Mouse (Mus musculus): ENCODE data around the gene Gm10392. TPM values are rescaled to one million over a fixed set of nuclear protein-coding genes. Genes with fewer than 3 reads are reported as not detected.
A peak's percentile ranks its signal among the peaks of the same experiment; 100 is the strongest.

Gene Gm10392
- polyA plus RNA-seq, 1 experiment from 2014 or later = 0.13 TPM

- WGBS = 83% methylated on average over 14 of the region's 14 CpGs
- no peak for ATAC-seq (replicated peaks; ENCODE audit: insufficient number of reproducible peaks, insufficient read depth, low FRiP score, low read depth)
Observed at GRCm38 (mm10) chr11:77506273-77506672, 12.7 kb downstream of the Gm10392 start.

DNA sequence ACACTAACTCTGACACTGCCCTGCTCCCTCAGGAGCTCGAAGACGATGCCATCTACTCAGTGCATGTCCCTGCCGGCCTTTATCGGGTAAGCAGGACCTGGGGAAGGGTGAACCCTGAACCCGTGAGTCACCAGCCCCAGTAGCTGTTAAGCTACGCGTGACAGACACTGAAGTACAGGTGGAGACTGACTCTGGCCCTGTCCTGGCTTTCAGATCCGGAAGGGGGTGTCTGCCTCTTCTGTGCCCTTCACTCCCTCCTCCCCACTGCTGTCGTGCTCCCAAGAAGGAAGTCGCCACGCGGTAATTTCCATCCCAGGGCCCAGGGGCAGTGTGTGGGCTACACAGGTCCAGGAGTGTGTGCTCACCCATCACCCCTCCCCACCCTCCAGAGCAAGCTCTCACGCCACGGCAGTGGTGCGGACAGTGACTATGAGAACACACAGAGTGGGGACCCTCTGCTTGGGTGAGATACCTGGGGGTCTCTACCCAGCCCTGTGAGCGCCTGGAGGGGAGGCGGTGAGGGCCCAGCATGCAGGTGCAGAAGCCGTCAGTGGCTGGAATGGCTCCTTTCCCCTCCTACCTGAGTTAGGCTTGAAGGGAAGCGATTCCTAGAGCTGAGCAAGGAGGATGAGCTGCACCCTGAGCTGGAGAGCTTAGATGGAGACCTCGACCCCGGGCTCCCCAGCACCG is 13.6 kb downstream of the Gm10392 start:
- WGBS = 86% methylated on average over 22 of the region's 22 CpGs
- peaks cover 48% of the 10 kb centered on the region for H3K36me3 ChIP-seq

More at GRCm38 (mm10) chr11:77506273-77506672, 12.7 kb downstream of the Gm10392 start:
- Histone ChIP-seq H3K4me1 (replicated peaks) (peaks cover 21% of the 10 kb centered on the region), H3K9me3 (replicated peaks) (no peaks in the 10 kb centered on the region), H3K9ac (no peak overlapping the region), H3K4me3 (no peak overlapping the region), H3K36me3 (peaks cover 40% of the 10 kb centered on the region), H3K4me2 (no peak overlapping the region), H3K27me3 (no peaks in the 10 kb centered on the region), H3K27ac (no peak overlapping the region)

GRCm38 (mm10) chr11:77504377-77504776 is 14.6 kb downstream of the Gm10392 start:
- Histone ChIP-seq H3K4me2 (no peak overlapping the region), H3K4me3 (no peak overlapping the region), H3K27me3 (no peaks in the 10 kb centered on the region), H3K4me1 (replicated peaks) (peaks cover 30% of the 10 kb centered on the region), H3K36me3 (peaks cover 59% of the 10 kb centered on the region), H3K9me3 (replicated peaks) (no peaks in the 10 kb centered on the region), H3K27ac (no peak overlapping the region), H3K9ac (no peak overlapping the region)
- WGBS = 93% methylated on average over 19 of the region's 19 CpGs
- no peak for ATAC-seq (replicated peaks; ENCODE audit: insufficient number of reproducible peaks, insufficient read depth, low FRiP score, low read depth)

More for the DNA sequence above, 13.6 kb downstream of the Gm10392 start:
- H3K4me3 ChIP-seq = no peak overlapping the region
- peaks cover 30% of the 10 kb centered on the region for H3K4me1 ChIP-seq (replicated peaks)
- ATAC-seq (replicated peaks; ENCODE audit: insufficient number of reproducible peaks, insufficient read depth, low FRiP score, low read depth) = no peak
- no peak overlapping the region for H3K4me2 ChIP-seq
- no peaks in the 10 kb centered on the region for H3K27me3 ChIP-seq
- no peaks in the 10 kb centered on the region for H3K9me3 ChIP-seq (replicated peaks)
- no peak overlapping the region for H3K9ac ChIP-seq
- H3K27ac ChIP-seq = no peak overlapping the region

GRCm38 (mm10) chr11:77503511-77503910 is 15.5 kb downstream of the Gm10392 start:
- peaks cover 61% of the 10 kb centered on the region for H3K36me3 ChIP-seq
- H3K4me3 ChIP-seq = no peak overlapping the region
- no peak overlapping the region for H3K9ac ChIP-seq
- no peak overlapping the region; the same call in 1 of the 2 replicates for H3K27ac ChIP-seq
- no peak overlapping the region for H3K4me2 ChIP-seq
- 66% methylated on average over 3 of the region's 3 CpGs for WGBS
- H3K27me3 ChIP-seq = no peaks in the 10 kb centered on the region
- ATAC-seq (replicated peaks; ENCODE audit: insufficient number of reproducible peaks, insufficient read depth, low FRiP score, low read depth) = no peak
- H3K9me3 ChIP-seq (replicated peaks) = no peaks in the 10 kb centered on the region
- H3K4me1 ChIP-seq (replicated peaks) = peaks cover 29% of the 10 kb centered on the region

- Histone ChIP-seq H3K9me3 (replicated peaks) (no peaks in the 10 kb centered on the region), H3K4me1 (replicated peaks) (peaks cover 36% of the 10 kb centered on the region), H3K27ac (peak overlapping the region; percentile 13; the same call in 1 of the 2 replicates), H3K36me3 (peaks cover 61% of the 10 kb centered on the region), H3K4me2 (no peak overlapping the region), H3K27me3 (no peaks in the 10 kb centered on the region), H3K9ac (no peak overlapping the region), H3K4me3 (no peak overlapping the region)
- 73% methylated on average over 6 of the region's 6 CpGs for WGBS
- ATAC-seq (replicated peaks; ENCODE audit: insufficient number of reproducible peaks, insufficient read depth, low FRiP score, low read depth) = no peak
Observed at GRCm38 (mm10) chr11:77502481-77502880, 16.5 kb downstream of the Gm10392 start.

GRCm38 (mm10) chr11:77501971-77502370 is 17.0 kb downstream of the Gm10392 start:
- Histone ChIP-seq H3K9ac (no peak overlapping the region), H3K9me3 (replicated peaks) (no peaks in the 10 kb centered on the region), H3K4me1 (replicated peaks) (peaks cover 41% of the 10 kb centered on the region), H3K27ac (no peak overlapping the region), H3K36me3 (peaks cover 57% of the 10 kb centered on the region), H3K4me2 (no peak overlapping the region), H3K27me3 (no peaks in the 10 kb centered on the region), H3K4me3 (no peak overlapping the region)
- 92% methylated on average over 4 of the region's 4 CpGs for WGBS
- no peak for ATAC-seq (replicated peaks; ENCODE audit: insufficient number of reproducible peaks, insufficient read depth, low FRiP score, low read depth)

- Histone ChIP-seq H3K4me2 (no peak overlapping the region), H3K27me3 (no peaks in the 10 kb centered on the region), H3K27ac (0 out of 2 replicates have a peak overlapping the region, but pooled peaks have one; percentile 5), H3K9me3 (replicated peaks) (no peaks in the 10 kb centered on the region), H3K4me3 (no peak overlapping the region), H3K4me1 (replicated peaks) (peaks cover 44% of the 10 kb centered on the region), H3K36me3 (peaks cover 51% of the 10 kb centered on the region), H3K9ac (no peak overlapping the region)
- 19% methylated on average over 5 of the region's 5 CpGs for WGBS
- no peak for ATAC-seq (replicated peaks; ENCODE audit: insufficient number of reproducible peaks, insufficient read depth, low FRiP score, low read depth)
Observed at GRCm38 (mm10) chr11:77501392-77501791, 17.6 kb downstream of the Gm10392 start.

GRCm38 (mm10) chr11:77500361-77501325 is 18.4 kb downstream of the Gm10392 start:
- no peak for ATAC-seq (replicated peaks; ENCODE audit: insufficient number of reproducible peaks, insufficient read depth, low FRiP score, low read depth)
- Histone ChIP-seq H3K9ac (no peak overlapping the region), H3K4me1 (replicated peaks) (peaks cover 52% of the 10 kb centered on the region), H3K4me3 (no peak overlapping the region), H3K36me3 (peaks cover 44% of the 10 kb centered on the region), H3K9me3 (replicated peaks) (no peaks in the 10 kb centered on the region), H3K27me3 (no peaks in the 10 kb centered on the region), H3K4me2 (no peak overlapping the region), H3K27ac (0 out of 2 replicates have a peak overlapping the region, but pooled peaks have one; percentile 5)
- WGBS = 87% methylated on average over 17 of the region's 17 CpGs

DNA sequence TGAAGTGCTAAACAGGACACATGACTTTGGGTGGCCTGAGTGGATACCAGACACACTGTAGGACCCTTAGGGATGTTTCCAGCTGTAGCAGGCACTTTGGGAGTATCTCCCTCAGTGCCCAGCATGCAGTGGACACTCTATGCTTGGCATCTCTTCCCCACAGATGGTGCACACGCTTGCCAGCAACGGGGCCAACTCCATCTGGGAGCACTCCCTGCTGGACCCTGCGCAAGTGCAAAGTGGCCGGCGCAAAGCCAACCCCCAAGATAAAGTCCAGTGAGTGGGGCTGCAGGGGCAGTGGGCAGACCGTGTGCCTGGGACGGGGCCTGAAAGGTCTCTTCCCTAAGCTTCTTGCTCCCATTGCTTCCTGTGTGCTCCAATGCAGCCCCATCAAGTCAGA is 19.6 kb downstream of the Gm10392 start:
- H3K4me1 ChIP-seq (replicated peaks) = peaks cover 64% of the 10 kb centered on the region
- no peak overlapping the region for H3K4me2 ChIP-seq
- no peak overlapping the region for H3K27ac ChIP-seq
- H3K9ac ChIP-seq = no peak overlapping the region
- no peaks in the 10 kb centered on the region for H3K9me3 ChIP-seq (replicated peaks)
- peaks cover 32% of the 10 kb centered on the region for H3K36me3 ChIP-seq
- no peaks in the 10 kb centered on the region for H3K27me3 ChIP-seq
- no peak overlapping the region for H3K4me3 ChIP-seq
- WGBS = 78% methylated on average over 7 of the region's 7 CpGs
- ATAC-seq (replicated peaks; ENCODE audit: insufficient number of reproducible peaks, insufficient read depth, low FRiP score, low read depth) = no peak

DNA sequence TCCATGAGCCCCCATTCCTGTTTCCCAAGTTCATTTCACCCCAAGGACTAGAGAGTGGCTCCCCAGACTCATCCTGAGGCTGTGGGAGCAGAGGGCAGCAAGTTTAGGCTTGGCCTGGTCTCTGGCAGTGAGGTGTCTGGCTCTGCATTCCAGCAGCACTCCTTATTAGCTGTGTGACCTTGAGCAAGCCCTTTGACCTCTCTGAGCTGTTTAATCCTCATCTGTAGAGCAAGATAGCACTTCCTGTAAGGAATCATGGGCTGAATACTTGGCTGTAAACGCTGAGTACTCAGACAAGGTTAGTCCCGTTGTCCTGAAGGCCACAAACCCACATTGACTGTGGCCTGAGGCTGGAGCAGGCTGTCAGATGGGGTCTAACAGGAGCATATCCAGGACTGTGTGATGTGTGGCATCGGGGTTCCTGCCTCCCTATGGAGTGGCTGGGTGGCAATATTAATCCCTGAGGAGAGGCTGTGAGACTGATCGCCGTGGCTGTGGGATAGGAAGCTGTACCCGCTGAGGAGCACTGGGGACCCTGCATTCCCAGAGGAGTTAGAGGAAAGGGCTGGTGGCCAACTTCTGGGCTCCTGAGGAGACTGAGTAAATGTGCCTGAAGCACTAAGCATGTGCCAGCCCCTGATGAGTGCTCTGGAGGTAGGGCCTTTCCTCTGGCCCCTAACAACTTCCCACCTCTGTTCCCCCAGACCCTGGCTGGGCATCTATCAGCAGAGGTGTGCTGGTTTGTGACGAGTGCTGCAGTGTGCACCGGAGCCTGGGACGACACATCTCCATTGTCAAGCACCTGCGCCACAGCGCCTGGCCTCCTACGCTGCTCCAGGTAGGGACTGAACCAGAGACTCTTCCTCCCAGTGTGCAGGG is 20.5 kb downstream of the Gm10392 start:
- no peak for ATAC-seq (replicated peaks; ENCODE audit: insufficient number of reproducible peaks, insufficient read depth, low FRiP score, low read depth)
- H3K27ac ChIP-seq = peak overlapping the region; percentile 89
- H3K9me3 ChIP-seq (replicated peaks) = no peaks in the 10 kb centered on the region
- 68% methylated on average over 12 of the region's 12 CpGs for WGBS
- H3K27me3 ChIP-seq = no peaks in the 10 kb centered on the region
- H3K4me1 ChIP-seq (replicated peaks) = peaks cover 67% of the 10 kb centered on the region
- peak overlapping the region; percentile 9; the same call in 1 of the 2 replicates for H3K4me2 ChIP-seq
- H3K4me3 ChIP-seq = no peak overlapping the region
- peaks cover 27% of the 10 kb centered on the region; the same call in 1 of the 2 replicates for H3K36me3 ChIP-seq
- peak overlapping the region; percentile 28; the same call in 1 of the 2 replicates for H3K9ac ChIP-seq

Data from heart, embryonic 15.5 days (tissue).